Mouse (Mus musculus) kidney, adult 11 months (tissue): ENCODE measurements around the gene Dnmbp.

Experiments used
- DNase-seq: peaks from one replicate; pipeline ENCODE4 v3.0.0; 2022

The Dnmbp gene

DNA sequence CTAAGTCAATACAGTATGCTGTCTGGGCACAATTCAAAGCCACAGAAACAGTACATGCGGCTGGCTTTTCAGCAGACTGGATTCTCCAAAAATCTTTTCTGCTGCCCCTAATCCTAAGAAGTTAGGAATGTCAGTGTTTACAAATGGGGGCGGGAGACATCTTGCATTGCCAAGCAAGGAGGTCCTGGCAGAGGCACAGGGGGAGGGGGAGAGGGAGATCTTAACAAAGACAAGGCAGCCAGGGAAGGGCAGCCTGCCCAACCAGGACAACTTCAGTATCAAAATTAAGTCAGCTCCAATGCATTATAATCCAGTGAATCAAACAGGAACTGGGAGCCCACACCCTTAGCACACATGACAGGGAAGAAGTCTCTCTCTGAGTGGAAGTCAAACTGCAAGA lies 64.0 kb downstream of the Dnmbp start:
- no peak for DNase-seq

DNA sequence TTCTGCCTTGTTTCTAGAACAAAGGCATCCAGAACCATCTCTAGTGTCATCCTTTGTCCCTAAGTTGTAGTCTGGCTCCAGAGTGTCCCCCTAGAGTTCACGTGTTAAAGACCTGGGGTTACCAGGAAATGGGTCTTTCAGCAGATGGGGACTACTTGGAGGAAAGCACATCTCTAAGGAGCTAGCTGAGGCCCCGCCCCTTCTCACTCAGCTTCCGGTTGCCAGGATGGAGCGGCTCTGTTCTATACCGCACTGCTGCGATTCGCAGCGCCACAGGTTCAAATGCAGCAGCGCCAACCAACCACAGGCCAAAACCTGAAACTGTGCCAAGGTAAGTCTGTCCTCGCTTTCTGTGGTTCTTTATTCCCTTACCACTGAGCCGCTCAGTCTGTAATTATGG lies 65.6 kb downstream of the Dnmbp start:
- no peak for DNase-seq

DNA sequence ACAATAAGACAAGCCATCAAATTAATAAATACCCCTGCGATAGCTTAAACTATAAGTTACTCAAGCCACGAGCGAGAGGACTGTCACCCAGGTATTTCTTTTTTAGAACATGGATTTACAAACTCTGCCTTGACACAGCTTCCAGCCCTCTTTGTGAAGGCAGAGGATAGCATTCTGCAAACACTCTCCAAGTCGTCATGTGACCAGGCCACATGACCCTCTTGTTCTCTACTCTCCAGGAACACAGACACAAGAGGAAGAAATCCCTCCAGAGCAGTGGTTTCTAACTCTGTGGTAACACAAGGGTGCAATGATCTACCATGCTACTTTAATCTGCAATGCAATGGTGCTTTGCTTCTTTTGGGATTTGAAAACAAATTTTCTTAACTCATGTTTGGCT lies 69.6 kb downstream of the Dnmbp start:
- no peak for DNase-seq

DNA sequence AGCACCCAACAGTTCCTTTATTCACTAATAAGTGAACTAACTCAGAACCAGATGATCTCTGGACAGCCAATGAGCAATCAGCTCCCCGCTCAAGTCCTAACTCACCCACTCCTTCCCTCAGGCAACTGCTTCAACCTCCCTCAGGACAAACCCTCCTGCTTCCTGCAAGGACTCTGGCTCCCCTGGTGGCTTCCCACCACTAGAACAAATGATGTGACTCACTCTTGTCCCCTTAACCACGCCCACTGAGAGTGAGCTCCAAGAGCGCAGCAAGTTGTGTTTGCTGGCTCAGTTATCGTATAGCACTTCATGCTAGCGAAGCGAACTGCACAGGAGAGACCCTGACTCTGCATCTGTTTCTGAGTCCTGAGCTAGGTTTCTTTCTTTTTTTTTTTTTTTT lies 82.6 kb downstream of the Dnmbp start:
- DNase-seq, result no peak

DNA sequence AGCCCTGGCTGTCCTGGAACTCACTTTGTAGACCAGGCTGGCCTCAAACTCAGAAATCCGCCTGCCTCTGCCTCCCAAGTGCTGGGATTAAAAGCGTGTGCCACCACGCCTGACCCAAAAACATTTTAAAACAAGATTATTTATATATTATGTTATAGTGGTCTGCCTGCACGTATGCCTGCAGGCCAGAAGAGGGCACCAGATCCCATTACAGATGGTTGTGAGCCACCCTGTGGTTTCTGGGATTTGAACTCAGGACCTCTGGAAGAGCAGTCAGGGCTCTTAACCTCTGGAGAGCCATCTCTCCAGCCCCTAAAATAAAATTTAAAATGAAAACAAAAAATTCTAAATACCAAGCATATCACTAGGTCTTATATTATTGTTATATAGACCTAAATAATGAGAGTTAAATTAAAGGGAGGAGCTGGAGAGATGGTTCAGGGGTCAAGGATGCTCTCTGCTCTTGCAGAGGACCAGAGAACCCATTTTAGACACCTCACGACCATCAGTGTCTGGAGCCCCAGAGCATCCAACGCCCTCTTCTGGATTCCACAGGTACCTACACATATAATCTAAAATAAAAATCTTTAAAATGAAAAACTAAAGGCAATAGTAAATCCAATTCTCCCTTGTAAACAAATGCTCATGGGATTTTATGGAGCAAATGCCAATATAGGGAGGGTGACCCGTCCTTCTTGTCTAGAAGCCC lies 87.0 kb downstream of the Dnmbp start:
- DNase-seq, result no peak

DNA sequence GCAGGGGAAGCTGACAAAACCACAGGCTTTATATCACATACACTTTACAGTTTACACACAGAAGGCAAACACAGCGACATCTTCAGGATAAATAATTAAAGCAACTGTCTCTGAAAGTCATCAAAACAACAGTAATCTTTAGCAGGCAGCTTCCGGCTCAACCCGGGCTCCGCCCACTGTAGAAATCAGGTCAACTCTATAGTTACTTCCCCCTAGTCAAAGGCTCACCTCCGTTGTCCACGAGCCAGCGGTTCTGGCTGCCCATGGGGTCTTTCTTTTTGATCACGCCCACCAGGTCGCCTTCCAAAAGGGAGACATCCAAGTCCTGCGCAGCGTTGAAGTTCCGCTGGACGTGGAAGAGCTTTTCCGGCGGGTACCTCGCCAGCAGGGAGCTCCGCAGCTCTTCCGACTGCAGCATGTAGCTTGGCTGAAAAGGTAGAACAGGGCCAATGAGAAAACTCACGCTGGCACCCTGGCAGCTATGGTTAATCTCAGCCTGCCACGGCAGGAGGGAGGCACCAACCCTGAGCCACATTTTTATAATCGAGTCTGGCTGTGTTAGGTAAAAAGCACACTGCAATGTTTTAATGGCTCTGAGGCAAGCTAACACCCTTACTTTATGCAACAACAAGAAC lies 87.9 kb downstream of the Dnmbp start:
- DNase-seq, result peak; percentile 21

DNA sequence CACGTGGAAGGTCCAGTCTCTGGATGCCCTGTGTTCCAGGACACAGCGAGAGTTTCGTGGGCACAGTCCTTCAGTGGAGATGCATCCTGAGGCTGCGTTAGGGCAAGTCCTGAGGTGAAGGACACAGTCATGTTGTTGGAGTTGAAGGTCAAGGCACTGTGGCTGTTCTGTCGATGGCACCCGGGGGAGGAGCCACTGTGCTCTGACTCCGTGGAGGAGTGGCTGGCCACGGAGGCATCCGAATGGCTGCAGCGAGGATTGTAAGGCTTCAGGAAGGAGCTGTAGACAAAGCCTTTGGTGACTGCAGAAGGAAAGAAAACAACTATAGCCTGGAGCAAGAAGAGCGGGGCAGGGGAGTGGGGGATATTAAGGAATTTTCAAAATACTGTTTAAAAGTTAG lies 90.0 kb downstream of the Dnmbp start:
- no peak for DNase-seq

DNA sequence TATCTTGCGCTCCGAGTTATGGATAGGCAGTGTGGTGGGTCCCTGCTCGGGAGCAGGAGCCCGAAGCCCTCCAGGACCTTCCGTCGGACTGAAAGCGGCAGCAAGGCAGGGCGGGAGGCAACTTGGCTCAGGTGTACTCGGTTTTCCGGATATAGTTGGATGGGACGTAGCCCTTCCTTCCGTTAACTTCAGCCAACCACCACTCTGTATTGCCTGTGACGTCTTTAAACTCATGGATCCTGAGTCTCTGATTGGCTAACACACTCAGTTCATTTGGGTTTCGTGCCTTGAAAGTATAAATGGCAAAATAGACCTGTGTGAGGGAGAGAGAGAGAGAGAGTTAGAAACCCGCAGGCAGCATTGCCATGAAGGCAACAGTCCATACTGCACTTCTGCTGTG lies 92.0 kb downstream of the Dnmbp start:
- DNase-seq, result no peak

DNA sequence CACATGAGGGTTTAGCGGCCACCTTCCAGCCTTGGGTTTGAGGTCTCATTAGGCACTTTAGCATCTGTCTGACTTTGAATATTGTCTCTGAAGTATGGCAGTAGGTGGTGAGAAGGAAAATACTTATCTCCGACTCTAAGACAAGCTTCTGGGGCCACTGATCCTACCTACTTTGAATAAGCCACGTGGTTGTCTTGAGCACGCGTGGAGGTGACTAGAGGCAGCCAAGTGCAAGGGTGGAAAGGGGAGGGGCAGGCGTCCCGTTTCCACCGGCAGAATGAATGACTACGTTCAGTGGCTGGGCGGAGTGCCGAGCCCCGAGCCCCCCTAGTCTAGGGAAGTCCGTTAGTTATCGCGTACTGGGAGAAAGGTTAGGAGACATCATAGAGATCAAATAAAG lies 92.9 kb downstream of the Dnmbp start:
- no peak for DNase-seq

DNA sequence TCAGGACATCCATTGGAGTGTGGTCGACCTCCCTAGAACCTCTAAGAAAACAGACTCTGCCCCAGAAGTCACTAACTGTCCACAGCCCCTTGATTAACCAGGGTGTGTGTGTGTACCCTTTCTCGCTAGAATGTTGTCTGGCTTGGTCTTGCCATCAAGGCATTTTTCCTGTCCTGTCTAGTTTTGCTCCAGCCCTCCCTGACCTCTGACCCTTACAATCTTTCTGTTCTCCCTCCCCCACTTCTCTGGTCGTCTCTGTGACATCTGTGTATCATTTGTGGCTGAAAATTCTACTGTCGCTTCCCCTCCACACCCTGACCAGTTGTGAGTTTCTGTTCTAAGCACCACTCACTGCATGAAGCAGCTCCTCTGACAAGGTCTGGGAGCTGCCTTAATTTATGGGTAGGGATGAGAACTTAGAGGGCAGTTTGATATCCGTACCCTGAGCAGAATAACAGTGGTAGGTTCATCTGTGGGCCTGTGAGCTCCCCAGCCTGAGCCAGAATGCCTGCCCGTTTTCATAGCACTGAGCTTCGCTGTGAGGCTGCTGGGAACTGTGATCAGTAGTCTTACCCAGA lies 94.6 kb downstream of the Dnmbp start:
- DNase-seq, result no peak

DNA sequence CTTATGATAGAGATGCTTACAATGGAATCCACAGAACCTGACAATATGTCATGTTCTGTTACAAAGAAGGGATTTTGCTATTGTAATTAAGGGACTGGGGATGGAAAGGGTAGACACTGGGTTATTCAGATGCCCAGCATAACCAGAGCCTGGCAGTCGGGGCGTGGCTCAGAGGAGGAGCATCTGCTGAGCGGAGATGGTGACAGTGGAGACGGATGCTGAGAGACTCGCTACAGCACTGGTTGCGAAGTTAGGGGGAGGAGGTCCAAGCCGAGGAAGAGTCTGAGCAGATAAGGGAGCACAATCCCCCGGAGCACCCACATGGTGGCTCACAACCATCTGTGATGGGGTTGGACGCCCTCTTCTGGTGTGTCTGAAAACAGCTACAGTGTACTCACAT lies 96.8 kb downstream of the Dnmbp start:
- DNase-seq, result no peak

DNA sequence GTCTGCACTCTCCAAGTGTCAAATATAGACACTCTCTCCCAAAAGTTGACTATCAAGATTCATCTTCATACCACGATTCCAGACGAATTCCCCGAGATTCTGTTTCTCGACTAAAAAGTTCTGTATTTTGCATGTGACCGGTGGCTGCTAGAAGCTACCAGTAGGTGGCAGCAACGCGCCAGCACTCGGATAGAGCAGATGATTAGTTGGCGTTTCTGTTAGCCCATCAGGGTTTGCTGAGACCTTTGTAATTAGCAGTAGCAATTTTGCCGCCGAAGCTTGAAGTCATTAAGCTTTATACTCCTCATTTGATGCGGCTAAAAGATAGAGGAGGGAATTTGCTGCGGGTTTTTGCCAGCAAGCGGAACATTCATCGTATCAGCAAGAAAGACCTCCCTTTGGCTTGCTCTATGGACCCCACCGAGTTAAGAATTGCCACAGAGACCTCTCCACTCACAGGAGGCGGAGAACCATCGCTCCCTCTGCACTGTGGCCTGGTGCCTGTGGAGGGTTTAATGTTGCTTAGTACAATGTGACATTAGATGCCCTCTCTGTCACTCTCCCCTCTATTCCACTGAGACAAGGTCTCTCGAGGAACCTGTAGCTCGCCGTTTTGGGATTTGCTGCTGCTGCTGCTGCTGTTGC lies 107.4 kb downstream of the Dnmbp start:
- peak; percentile 43 for DNase-seq

DNA sequence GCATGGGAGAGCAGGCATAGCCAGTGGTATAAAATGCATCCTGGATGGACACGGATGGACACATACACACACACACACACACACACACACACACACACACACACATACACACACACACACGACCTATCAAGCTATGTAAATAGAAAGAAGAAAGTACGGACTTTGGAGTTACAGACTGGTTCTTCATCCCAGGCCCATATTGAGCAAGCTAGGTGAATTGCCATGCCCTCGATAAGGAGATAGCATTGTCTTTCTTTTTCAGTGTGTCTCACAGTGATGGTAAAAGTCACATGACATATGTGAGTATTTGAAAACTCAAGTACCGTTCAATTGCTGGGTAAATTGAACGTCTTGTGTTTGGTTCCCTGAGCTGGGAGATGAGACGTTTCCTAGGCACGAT lies 113.1 kb downstream of the Dnmbp start:
- no peak for DNase-seq

DNA sequence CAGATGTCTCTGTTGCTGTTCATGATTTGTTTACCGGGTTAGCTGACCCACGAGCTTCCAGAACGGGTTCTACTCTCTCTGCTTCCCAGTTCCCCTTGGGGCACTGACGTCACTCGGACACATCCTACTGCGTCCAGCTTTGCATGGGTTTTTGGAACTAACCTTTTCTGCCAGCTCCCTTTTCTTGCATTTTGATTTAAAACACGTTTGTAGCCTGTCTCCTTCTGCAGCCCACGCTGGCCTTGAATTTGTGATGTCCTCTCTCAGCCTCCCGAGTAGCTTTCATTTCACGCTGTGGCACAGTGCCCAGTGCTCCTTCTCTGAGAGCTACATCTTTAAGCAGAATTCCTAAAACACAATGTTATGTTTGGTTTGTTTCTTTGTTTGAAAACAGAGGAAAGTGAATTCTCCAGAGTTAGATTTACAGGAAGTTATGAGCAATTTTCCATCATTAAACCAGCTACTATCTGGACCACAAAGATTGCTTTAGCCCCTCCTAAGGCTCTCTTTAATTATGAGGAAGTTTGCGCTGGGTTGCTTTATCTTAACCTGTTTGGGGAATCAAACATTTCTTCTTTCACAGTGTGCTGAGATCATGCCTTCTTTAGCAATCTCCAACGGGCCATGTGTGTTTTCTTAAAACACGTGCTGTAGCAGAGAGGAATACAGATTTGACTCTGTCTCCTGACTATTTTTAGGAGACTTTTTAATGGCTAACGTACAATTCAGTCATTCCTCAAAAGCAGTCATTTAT lies 124.2 kb downstream of the Dnmbp start:
- no peak for DNase-seq

DNA sequence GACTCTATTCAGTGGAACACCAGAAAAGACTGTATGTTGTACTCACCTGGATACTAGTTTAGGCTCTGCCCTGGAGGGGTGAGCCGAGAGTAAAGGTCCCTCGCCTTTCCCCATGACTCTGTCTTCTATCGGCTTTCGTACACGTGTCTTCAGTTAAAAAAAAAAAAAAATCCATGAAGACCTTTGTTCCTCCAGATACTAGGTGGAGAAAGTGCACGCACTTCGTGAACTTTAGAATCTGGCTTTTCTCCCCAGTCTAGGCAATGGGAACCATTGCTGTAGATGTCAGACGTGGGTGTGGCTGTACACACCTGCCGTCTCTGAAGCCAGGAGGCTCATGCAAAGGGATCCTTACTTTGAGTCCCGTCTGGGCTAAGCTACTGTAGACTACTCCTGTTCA lies 126.7 kb downstream of the Dnmbp start:
- peak; percentile 49 for DNase-seq

DNA sequence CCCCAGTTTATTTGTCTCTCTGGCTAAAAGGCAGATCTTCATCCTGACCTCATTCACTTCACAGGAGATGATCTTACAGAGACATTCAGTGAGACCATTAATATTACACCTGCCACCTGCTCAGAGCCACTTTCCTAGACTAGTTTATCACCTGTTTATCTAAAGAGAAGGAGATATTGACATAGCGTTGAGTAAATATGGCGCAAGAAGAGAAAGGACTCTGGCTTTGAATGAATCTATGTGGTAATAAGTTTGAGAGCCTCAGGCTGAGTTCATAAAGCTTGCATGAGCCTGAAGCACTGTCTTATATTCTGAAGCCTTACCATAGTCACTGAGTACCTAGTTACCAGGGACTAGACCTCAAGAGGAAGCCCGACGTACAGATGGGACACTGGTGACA lies 128.6 kb downstream of the Dnmbp start:
- DNase-seq, result no peak

DNA sequence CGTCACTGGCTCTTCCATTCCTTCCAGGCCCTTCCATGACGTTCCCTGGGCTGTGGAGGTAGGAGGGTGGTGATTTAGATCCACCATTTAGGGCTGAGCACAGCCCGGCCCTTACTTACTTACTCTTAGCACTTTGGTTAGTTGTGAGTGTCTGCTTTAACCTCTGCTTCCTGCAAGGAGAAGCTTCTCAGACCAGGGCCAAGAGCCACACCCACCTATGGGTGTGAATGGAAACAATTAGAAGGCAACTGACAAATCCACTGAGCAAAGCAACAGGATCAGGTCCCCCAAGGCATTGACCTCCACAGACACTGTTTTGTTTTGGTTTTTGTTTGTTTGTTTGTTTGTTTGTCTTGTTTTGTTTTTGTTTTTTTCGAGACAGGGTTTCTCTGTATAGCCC lies 130.7 kb downstream of the Dnmbp start:
- DNase-seq, result no peak

DNA sequence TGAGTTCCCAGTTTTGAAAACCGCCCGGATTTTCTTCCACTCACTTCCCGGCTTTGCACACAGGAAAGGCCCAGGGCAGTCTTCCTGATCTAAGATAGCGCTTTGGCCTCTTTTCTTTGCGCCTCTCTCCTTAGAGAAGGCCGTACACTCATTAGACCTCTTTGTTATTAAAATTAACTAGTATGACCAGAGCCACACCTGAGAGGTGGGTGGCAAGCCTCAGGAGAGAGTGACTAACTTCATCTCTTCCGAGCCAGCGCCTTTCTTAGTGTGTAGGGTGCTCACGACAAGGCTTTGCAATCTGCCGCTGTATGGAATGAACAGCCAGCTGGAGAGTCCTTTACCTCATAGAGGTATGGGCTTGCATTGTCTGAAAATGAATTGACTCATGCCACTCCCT lies 136.1 kb downstream of the Dnmbp start:
- DNase-seq, result no peak

DNA sequence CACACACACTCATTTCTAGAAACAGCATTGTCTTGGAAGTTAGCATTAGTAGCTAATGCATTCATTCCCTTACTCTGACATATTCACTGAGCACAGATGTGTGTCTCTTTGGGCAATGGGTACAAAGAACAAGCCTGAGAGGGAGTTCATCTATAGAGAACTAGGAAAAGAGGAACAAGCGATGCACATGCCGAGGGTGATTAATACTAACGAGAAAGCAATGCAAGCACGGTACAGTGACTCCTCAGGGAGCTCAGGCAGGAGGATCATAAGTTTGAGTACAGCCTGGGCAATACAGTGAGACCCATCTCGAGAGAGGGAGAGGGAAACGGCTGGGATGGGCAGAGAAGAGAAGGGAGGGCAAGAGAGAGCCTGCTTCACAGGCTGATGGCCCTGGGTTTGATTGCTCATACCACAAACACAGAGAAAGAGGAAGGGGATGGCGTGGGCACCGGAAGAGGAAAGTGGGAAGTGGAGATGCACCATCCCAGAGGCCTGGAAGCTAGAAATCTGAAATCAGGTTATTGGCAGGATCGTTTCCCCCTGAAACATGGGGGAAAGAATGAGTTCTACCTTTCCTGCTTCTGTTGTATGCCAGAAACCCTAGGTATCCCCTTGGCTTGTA lies 138.5 kb downstream of the Dnmbp start:
- no peak for DNase-seq

DNA sequence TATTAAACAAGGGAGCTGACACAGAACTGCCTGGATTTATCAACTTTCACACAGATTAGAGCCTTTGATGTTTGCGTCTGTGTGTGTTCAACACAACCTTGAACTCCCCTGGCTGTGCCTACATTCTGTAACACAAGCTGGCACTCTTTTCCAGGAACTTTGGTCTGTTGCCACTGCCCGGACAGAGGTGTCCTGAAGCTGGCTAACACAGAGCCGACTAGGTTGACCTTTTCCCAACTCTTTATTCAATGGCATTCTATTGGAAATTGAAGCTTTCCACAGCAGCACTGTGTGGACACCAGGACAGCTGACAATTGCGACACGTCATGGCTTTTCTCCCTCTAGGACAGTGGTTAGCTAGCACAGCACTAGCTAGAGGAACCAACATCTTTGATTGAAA lies 142.8 kb downstream of the Dnmbp start:
- no peak for DNase-seq
